Mouse (Mus musculus) midbrain, postnatal 0 days (tissue): Measurements from ENCODE around the gene Muc1. TPM values are rescaled to one million over a fixed set of nuclear protein-coding genes. Genes with fewer than 3 reads are reported as not detected.
A peak's percentile ranks its signal among the peaks of the same experiment; 100 is the strongest.
"Not testable (repeated sequence)": the region's sequence is repeated elsewhere in the genome, so short reads cannot be mapped to it uniquely, and the experiment has no call there.

Source experiments
- ATAC-seq: fragments of 200-750 bp; cut with Nextera tagmentation; 2 replicates; pipeline ENCODE4 v1.8.0; 2017; ENCODE audit warnings: moderate number of reproducible peaks, mild to moderate bottlenecking, moderate TSS enrichment, moderate library complexity; ENCODE audit not compliant: low FRiP score
- DNase-seq: peaks from one replicate; pipeline ENCODE4 v3.0.0-alpha.2; 2015; ENCODE audit warnings: low spot score
- H3K27ac ChIP-seq: fragments of 300-500 bp; sonication (generic); 2 replicates; pipeline ENCODE4 v1.5.1; 2014; ENCODE audit warnings: low read depth, mild to moderate bottlenecking, low read length, mixed read lengths
- H3K27me3 ChIP-seq: fragments of 300-500 bp; sonication (generic); 2 replicates; pipeline ENCODE4 v1.6.1; 2014; ENCODE audit warnings: low read length, control low read depth, mixed read lengths; ENCODE audit not compliant: insufficient read depth
- H3K36me3 ChIP-seq: fragments of 300-500 bp; sonication (generic); 2 replicates; pipeline ENCODE4 v1.6.1; 2014; ENCODE audit warnings: low read length, control low read depth, mixed read lengths; ENCODE audit not compliant: insufficient read depth
- H3K4me1 ChIP-seq: fragments of 300-500 bp; sonication (generic); 2 replicates; pipeline ENCODE4 v1.6.1; 2014; ENCODE audit warnings: mild to moderate bottlenecking, control low read depth, antibody characterized with exemption, low read length, mixed read lengths; ENCODE audit not compliant: insufficient read depth
- H3K4me2 ChIP-seq: fragments of 300-500 bp; sonication (generic); 2 replicates; pipeline ENCODE4 v1.6.1; 2014; ENCODE audit warnings: low read depth, mild to moderate bottlenecking, low read length, mixed read lengths; ENCODE audit not compliant: poor library complexity, severe bottlenecking
- H3K4me3 ChIP-seq: fragments of 300-500 bp; sonication (generic); 2 replicates; pipeline ENCODE4 v1.5.1; 2014; ENCODE audit warnings: low read depth, mild to moderate bottlenecking, low read length, moderate library complexity
- H3K9ac ChIP-seq: fragments of 300-500 bp; sonication (generic); replicated peaks from 2 replicates; pipeline ENCODE4 v1.6.1; 2014; ENCODE audit warnings: mild to moderate bottlenecking, low read length, moderate library complexity, mixed read lengths; ENCODE audit not compliant: poor library complexity, severe bottlenecking
- H3K9me3 ChIP-seq: fragments of 300-500 bp; sonication (generic); 2 replicates; pipeline ENCODE4 v1.6.1; 2016; ENCODE audit warnings: low read length, control low read depth
- CTCF ChIP-seq: IDR thresholded peaks from 2 replicates; pipeline ENCODE4 v1.5.1; 2016; ENCODE audit warnings: antibody characterized with exemption, mild to moderate bottlenecking
- WGBS: fragments of 180-500 bp; shearing (Covaris S2); extraction: QIAGEN DNeasy Blood & Tissue Kit; methylation state at CpG from one replicate; pipeline ENCODE4 v1.1.7; 2014; 5-methylcytosine and 5-hydroxymethylcytosine counted together
- polyA plus RNA-seq: library from polyadenylated mRNA; unstranded; fragments of >200 nt; fragmentation: Nextera tagmentation; extraction: Ambion mirVana; gene quantifications from 2 replicates; pipeline ENCODE4 v1.2.1, GENCODE M21; 2015
- total RNA-seq: library from RNA; depleted of rRNA; stranded (reverse); fragments of >200 nt; gene quantifications from 2 replicates; pipeline ENCODE4 v1.2.3, GENCODE M21; 2014

Gene Muc1
- total and polyA plus RNA-seq, 2 experiments from 2014 or later: 0.52 to 3.8 TPM

DNA sequence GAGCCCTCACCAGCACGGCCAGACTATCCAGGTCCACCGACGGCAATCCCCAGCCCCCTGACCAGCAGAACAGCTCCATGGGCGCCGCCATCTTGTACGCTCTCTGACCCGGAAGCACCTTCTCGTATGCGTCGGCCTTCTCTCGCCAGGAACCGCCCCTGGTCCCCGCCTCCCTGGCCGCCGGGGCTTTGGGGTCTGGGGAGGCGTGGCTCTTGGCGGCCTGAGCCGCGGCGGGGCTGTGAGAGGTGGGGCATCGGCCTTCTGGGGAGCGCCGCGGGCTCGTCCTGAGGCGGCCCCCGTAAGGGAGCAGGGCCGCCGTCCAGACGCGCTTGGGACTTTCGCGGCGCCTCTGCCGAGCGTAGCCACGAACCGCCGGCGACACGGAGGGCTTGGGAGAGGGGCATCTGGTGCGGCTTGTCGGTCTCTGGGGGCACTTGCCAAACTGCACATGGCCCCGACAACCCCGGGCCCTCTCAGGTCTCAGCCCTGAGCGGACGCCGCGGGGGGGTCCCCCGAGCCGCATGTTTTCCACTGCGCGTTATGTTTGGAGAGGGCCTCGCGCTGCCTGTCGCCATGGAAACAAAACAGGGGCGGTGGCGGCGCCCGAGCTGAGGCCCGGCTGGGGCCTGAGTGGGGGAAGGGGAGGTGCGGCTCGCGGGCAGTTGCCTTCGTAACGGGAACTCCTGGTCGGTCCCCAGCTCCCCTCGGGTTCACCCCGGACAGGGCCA, 14.9 kb upstream of the Muc1 start:
- peak overlapping the region; percentile 56 for H3K4me3 ChIP-seq
- H3K27ac ChIP-seq: peak overlapping the region; percentile 93
- peaks cover 9% of the 10 kb centered on the region; the same call in 1 of the 2 replicates for H3K4me1 ChIP-seq
- H3K9ac ChIP-seq: peak overlapping the region; percentile 66
- H3K4me2 ChIP-seq: peak overlapping the region; percentile 84
- H3K9me3 ChIP-seq: no peaks in the 10 kb centered on the region
- H3K27me3 ChIP-seq: no peaks in the 10 kb centered on the region
- peaks cover 14% of the 10 kb centered on the region for H3K36me3 ChIP-seq
- DNase-seq: peak; percentile 97
- under 1% methylated on average over 63 of the region's 69 CpGs for WGBS
- TF ChIP-seq CTCF: no peak
- peak; percentile 89 for ATAC-seq

DNA sequence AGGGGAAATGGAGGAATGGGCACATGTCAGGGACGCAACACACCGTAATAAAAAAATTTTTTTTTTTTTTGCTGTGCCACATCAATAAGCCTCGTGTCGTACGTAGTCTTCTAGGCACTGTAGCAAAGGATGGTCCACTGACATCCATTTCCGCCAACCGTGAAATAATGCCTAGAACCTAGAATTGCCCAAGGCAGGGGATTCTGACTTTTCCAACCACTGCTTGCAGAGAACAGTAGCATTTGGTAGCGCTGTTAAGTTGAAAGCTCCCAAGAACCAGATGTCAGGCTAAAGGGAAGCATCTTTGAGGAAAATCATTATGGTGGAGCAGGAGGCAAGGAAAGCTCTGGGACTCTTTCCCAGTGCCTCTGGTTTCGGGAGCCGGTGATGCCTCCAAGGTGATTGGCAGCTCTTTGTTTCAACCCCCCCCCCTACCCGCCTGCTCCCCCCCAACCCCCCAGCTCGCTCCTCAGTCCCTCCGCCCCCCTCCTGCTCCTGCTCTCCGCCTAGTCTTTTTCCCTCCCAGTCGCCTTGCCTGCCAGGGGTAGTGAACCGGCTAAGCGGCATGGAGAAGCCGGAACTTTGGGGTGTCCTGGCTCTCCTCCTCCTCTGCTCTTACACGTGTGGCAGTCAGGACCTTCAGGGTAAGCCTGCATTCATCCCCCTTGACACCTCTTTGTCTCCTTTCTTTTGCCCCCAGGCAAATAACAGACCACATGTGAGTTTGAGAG, 14.0 kb upstream of the Muc1 start, which contains the start of gene Thbs3:
Thbs3 (plus strand) TSS at position 500 of the 731 bp plus-strand sequence.
- Histone ChIP-seq H3K4me1 (peaks cover 9% of the 10 kb centered on the region; the same call in 1 of the 2 replicates), H3K27me3 (no peaks in the 10 kb centered on the region), H3K27ac (peak within 1 kb of the TSS; percentile 93), H3K9me3 (no peaks in the 10 kb centered on the region), H3K9ac (peak within 1 kb of the TSS; percentile 66), H3K4me2 (peak within 1 kb of the TSS; percentile 84), H3K4me3 (peak within 1 kb of the TSS; percentile 56), H3K36me3 (peaks cover 11% of the 10 kb centered on the region; the same call in 1 of the 2 replicates)
- DNase-seq: peak; percentile 59
- no peak for TF ChIP-seq CTCF
- no peak for ATAC-seq
- WGBS: under 1% methylated on average over 19 of the region's 19 CpGs

GRCm38 (mm10) chr3:89215853-89216252, 13.0 kb upstream of the Muc1 start:
- peak; percentile 50 for ATAC-seq
- H3K27me3 ChIP-seq: no peaks in the 10 kb centered on the region
- peaks cover 4% of the 10 kb centered on the region; the same call in 1 of the 2 replicates for H3K36me3 ChIP-seq
- TF ChIP-seq CTCF: peak; percentile 95
- H3K9ac ChIP-seq: 0 out of 2 replicates have a peak overlapping the region, but pooled peaks have one; percentile 66
- peaks cover 9% of the 10 kb centered on the region; the same call in 1 of the 2 replicates for H3K4me1 ChIP-seq
- H3K4me3 ChIP-seq: peak overlapping the region; percentile 56
- no peaks in the 10 kb centered on the region for H3K9me3 ChIP-seq
- peak; percentile 96 for DNase-seq
- WGBS: 0% methylated on average over 6 of the region's 6 CpGs
- peak overlapping the region; percentile 84 for H3K4me2 ChIP-seq
- peak overlapping the region; percentile 93 for H3K27ac ChIP-seq

GRCm38 (mm10) chr3:89216407-89216806, 12.4 kb upstream of the Muc1 start:
- H3K4me1 ChIP-seq, H3K4me2 ChIP-seq, H3K9me3 ChIP-seq, H3K9ac ChIP-seq, H3K4me3 ChIP-seq, H3K27me3 ChIP-seq, DNase-seq, H3K27ac ChIP-seq, H3K36me3 ChIP-seq, ATAC-seq: not testable (repeated sequence)
- WGBS: 64% methylated on average over 7 of the region's 7 CpGs

GRCm38 (mm10) chr3:89218271-89218670, 10.6 kb upstream of the Muc1 start:
- Histone ChIP-seq H3K27ac (no peak overlapping the region), H3K4me1 (peaks cover 6% of the 10 kb centered on the region; the same call in 1 of the 2 replicates), H3K4me3 (no peak overlapping the region), H3K4me2 (no peak overlapping the region), H3K36me3 (no peaks in the 10 kb centered on the region), H3K9me3 (no peaks in the 10 kb centered on the region), H3K27me3 (no peaks in the 10 kb centered on the region), H3K9ac (no peak overlapping the region)
- TF ChIP-seq CTCF: no peak
- ATAC-seq (no peak), DNase-seq (no peak)
- 63% methylated on average over 1 of the region's 1 CpGs for WGBS

- 50% methylated on average over 8 of the region's 8 CpGs for WGBS
- H3K4me1 ChIP-seq: peaks cover 11% of the 10 kb centered on the region; the same call in 1 of the 2 replicates
- no peak for ATAC-seq
- no peaks in the 10 kb centered on the region for H3K9me3 ChIP-seq
- H3K9ac ChIP-seq: no peak overlapping the region
- TF ChIP-seq CTCF: no peak
- H3K4me3 ChIP-seq: no peak overlapping the region
- DNase-seq: no peak
- H3K4me2 ChIP-seq: no peak overlapping the region
- no peak overlapping the region for H3K27ac ChIP-seq
- H3K27me3 ChIP-seq: no peaks in the 10 kb centered on the region
- no peaks in the 10 kb centered on the region for H3K36me3 ChIP-seq
Observed at GRCm38 (mm10) chr3:89219546-89219945, 9.3 kb upstream of the Muc1 start.
